Mouse (Mus musculus) 3134 (cell line): Measurements from ENCODE around the gene Mrpl11.
A peak's percentile ranks its signal among the peaks of the same experiment; 100 is the strongest.
"Not testable (repeated sequence)": the region's sequence is repeated elsewhere in the genome, so short reads cannot be mapped to it uniquely, and the experiment has no call there.

Source experiments
- DNase-seq: peaks from one replicate; pipeline ENCODE4 v3.0.0-alpha.2; 2011; ENCODE audit warnings: low spot score; ENCODE audit not compliant: insufficient read length; ENCODE audit errors: extremely low read depth

The Mrpl11 gene

DNA sequence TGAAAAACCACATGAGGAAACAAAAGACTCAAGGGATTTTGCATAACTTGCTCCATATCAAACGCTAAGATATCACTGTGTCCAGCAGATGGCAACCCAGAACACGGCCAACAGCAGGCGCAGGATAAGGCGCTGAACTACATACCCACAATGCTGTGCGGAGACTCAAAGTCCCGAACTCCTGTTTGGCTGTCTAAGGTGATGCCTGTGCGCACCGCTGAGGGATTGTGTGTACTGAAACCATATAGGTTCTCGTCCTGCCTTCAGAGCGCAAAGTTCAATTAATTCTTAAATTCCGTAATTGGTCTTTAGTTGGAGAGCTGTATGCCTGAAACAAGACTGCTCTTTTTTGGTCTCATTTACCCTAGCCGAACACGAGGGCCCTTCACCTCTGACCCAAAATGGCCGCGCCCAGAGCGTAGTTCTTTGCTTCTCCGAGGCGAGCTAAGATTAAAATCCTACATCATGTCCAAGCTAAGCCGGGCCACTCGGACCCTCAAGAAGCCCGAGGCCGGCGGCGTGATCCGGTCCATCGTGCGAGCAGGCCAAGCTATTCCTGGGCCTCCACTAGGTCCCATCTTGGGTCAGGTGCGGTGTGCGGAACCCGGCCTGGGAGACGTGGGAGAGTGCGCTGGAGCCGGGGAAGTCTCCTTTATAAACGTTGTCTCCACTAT is at the start of gene Mrpl11:
Gene Mrpl11 (plus strand): TSS at position 220 of the 674 bp plus-strand sequence.
- DNase-seq, result peak; percentile 79

- DNase-seq, result no peak
Measured at GRCm38 (mm10) chr19:4915924-4916603, 45.9 kb upstream of the Mrpl11 start.

DNA sequence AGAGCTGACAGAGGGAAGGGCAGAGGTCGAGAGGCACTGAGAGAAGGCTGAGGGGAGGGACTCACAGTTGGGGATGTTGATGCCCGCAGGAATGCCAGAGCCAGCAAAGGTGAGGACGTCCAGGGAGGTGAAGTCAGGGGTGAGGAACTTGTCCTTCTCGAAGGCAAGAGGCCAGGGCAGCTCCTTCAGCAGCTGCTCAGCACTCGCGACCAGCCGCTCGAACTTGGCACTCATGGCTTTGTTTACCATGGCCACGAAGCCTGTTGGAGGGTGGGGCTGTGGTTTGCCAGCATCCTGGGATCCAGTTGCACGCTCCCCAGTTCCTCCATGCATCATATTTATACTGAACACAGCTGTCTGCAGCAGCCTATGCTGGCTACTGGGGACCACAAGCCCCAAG is 45.1 kb upstream of the Mrpl11 start:
- DNase-seq, result no peak

GRCm38 (mm10) chr19:4919652-4920051 is 42.3 kb upstream of the Mrpl11 start:
- no peak for DNase-seq

- no peak for DNase-seq
Measured at GRCm38 (mm10) chr19:4925121-4925860, 36.7 kb upstream of the Mrpl11 start.

DNA sequence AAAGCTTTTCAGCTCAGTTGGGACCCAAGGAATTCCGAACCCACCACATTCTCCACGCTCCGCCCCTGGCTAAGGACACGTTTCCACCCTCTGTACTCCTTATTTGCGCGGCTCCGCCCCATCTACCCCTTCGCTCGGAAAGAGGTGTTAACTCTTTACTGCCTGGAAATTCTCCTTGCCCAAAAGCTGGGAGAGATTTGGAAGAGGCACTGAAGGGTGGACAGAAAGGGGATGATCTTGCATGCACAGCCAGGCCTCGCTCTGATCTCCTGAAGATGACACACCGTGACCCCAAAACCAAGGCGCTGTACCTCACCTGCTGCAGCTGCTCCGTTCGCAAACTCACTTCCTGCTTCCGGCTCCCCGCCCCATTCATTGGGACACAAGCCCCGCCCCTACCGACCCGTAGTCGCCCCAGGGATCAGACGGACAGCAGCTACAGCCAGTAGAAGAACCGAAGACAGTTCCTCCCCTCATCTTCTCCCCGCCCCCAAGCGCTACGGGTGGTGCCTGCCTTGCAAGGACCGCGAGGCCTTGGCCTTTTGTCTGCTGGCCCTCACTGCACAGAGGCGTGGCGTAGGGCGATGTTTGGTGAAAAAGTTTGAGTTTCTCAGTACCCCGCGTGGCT is 33.9 kb upstream of the Mrpl11 start, which contains the start of gene Dpp3:
Gene Dpp3 (minus strand): TSS at position 384 of the 628 bp plus-strand sequence.
- peak; percentile 96 for DNase-seq

DNA sequence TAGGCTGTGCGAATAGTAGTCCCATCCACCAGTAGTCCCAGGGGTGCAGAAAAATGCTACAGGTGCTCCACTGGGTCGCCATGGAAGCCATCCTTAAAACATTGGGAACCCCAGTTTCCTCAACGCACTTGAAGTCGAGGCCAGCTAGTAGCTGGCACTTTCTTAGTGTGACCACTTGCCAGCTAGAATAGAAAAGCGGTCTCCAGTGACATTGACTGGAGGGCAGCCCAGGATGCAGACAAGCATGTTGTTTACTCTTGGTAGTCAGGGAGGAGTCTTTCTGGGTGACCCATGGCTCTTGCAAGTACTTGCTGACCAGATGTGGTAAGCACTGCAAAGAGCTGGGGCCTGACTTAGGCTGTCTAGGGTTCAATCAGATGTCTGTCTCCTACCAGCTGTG is 33.2 kb upstream of the Mrpl11 start:
- no peak for DNase-seq

DNA sequence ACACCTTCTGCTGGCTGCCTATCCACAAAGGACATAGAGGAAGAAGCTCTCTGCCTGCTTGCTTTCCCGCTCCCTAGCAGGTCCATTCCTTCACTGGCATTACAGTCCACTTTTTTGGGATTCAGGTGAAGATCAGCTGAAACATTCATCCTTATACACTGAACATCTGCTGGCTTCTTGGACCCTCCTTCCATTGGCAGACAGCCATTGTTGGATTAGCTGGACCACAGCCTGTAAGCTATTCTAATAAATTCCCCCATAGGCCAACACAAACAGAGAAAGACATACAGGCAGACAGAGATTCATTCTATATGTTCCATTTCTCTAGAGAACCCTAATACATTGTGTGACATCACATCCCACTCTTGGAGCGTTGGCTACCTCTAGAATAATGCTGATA is 25.1 kb upstream of the Mrpl11 start:
- no peak for DNase-seq

DNA sequence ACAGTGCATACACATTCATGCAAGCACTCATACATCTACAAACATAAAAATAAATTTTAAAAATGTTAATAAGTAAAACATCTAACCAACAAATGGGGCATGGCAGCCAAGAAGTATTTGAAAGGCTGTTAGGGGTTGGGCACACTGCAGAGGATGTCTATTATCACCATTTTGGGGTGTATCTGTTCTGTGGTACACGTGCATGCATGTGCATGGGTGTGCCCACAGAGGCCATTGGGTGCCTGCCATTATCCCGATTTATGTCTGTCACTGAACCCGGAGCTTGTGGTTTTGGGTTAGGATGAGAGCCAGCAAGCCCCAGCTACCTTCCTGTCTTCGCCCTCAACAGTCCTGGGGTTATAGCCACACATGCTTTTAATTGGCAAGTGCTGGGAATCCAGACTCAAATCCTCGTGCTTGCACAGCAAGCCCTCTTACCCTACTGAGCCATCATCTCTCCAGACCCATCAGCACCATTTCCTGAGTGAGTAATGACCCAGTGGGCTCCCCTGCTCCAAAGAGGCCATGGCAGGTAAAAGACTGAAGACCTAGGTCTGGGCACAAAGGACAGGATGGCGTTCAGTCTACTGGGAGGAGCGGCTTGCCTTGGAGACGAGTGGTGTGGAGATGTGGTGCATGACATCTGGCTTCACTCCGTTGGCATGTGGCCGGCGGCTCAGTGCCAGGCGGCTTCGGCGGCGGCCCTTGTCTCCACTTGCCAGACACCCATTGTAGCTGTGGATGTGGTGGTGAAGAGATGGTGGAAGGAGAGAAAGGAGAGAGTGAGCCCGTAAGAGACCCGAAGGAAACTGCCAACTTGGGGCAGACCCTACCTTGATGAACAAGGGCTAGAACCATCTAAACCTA is 24.3 kb upstream of the Mrpl11 start:
- peak; percentile 82 for DNase-seq

- DNase-seq, result peak; percentile 76
Measured at GRCm38 (mm10) chr19:4942551-4943252, 19.2 kb upstream of the Mrpl11 start, which contains the start of gene Peli3. Gene Peli3, minus strand, starts transcription at chr19:4943127.

- DNase-seq, result no peak
Measured at GRCm38 (mm10) chr19:4943253-4943588, 18.7 kb upstream of the Mrpl11 start.

DNA sequence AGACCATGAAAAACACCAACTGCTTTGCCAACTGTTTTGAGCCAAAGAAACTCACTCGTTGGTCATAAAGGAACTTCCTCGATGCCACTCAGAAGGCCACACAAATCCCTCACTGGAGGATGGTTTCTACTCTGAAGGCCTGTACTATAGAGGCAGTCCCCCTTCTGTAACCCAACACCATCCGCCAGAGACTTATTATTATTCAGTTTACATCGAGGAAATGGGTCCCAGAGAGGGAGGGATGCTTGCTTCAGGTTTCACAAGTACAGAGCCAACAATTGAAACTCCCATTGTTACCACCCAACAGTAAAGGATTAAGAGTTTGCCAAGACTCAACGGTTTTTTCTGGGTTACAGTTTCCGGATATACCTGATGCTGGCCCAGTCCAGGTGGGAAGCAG is 16.4 kb upstream of the Mrpl11 start:
- no peak for DNase-seq

GRCm38 (mm10) chr19:4948641-4949040 is 13.3 kb upstream of the Mrpl11 start:
- DNase-seq, result not testable (repeated sequence)

DNA sequence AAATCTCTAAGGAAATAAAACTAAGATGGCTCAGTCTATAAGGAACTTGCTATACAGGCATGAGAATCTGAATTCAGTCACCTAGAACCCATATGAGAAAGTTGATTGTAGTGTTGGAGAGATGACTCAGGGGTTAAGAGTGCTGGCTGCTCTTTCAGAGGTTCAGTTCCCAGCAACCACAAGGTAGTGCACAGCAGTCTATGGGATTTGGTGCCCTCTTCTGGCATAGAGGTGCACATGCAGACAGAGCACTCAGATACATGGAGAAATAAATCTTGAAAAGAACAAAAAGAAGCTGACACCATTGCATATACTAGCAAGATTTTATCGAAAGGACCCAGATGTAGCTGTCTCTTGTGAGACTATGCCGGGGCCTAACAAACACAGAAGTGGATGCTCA is 6.3 kb downstream of the Mrpl11 start:
- DNase-seq, result peak; percentile 32

DNA sequence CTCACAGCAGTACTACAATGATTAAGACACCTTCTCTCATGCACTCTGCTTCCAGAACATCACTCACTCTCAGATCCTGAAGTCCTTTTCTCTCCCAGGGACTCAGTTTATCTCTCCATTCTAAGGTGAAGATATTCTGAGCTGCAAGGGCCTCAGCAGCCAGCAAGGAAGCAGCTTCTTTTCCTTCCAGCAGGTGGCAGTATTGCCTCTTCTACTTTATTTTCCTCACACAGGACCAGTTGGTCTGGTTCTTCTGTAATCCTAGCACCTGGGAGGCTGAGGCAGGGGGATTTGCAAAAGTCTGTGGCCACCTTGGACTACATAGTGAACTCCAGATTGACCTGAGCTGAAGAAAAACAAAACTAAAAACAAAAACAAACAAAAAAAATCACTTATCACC is 19.8 kb downstream of the Mrpl11 start:
- peak; percentile 27 for DNase-seq

GRCm38 (mm10) chr19:4989013-4989412 is 27.1 kb downstream of the Mrpl11 start:
- peak; percentile 56 for DNase-seq

DNA sequence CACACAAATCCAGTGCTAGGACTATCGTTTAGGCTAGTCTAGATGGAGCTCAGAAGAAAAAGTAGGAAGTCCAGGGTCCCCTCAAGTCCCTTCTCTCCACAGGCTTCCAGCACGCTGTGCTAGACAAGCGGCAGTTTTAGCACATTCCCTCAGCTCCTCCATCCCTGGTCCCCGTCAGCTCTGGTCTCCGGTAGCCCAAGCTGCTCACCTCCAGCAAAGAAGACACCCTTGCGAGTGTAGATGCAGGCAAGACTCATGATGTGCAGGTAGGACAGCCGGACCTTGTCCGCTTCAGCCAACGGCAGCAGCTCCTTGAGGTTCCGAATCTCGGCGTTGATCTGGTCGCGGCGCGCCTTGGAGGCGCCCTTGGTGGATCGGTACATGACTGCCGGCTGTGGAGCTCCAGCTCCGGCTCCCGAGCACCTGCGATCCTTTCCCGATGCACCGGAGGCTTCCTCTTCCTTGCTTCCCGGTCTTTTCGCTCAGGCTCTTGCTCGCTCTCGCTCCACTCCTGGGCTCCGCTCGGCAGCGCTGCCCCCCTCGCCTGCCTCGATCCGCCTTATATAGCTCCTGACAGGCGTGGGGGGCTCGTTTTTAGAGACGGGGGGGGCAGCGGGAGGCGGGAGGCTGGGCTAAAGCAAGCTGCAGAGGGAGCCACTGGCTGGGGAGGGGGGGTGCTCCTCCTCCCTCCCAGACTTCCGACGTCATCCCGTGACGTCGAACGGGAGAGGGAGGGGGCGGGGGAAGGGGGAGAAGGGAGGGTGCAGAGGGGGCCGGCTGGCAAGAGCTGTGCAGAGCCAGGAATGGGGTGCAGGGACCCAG is 27.7 kb downstream of the Mrpl11 start:
- no peak for DNase-seq

GRCm38 (mm10) chr19:4990256-4990625 is 28.3 kb downstream of the Mrpl11 start, which contains the start of gene Npas4:
Gene Npas4, minus strand, starts transcription at chr19:4990316.
- no peak for DNase-seq

- DNase-seq, result no peak
Measured at GRCm38 (mm10) chr19:4990716-4991115, 28.8 kb downstream of the Mrpl11 start.
